Mouse (Mus musculus): ENCODE data around the gene Ttll12. TPM values are rescaled to one million over a fixed set of nuclear protein-coding genes. Genes with fewer than 3 reads are reported as not detected.

The Ttll12 gene
- polyA plus RNA-seq (2014; fragmentation: Nextera tagmentation; extraction: Ambion mirVana) = 40.5 and 43.0 TPM in 2 replicates

- Histone ChIP-seq H3K9me3 (replicated peaks; ENCODE audit: control insufficient read depth, low read length) (no peaks in the 10 kb centered on the region), H3K4me2 (ENCODE audit: low read length) (peak within 1 kb of the TSS; percentile 86), H3K9ac (ENCODE audit: low read length) (peak within 1 kb of the TSS; percentile 77), H3K4me1 (ENCODE audit: control insufficient read depth, insufficient read depth, low read length) (peaks cover 12% of the 10 kb centered on the region), H3K27ac (ENCODE audit: low read depth, low read length) (peak within 1 kb of the TSS; percentile 39; the same call in 1 of the 2 replicates), H3K27me3 (replicated peaks; ENCODE audit: control insufficient read depth, insufficient read depth, low read length) (no peaks in the 10 kb centered on the region), H3K4me3 (ENCODE audit: low read depth, low read length) (peak within 1 kb of the TSS; percentile 77), H3K36me3 (ENCODE audit: control insufficient read depth, insufficient read depth, low read length) (0 out of 2 replicates have a peak, but pooled peaks cover 4% of the 10 kb centered on the region)
- DNase-seq (ENCODE audit: low spot score) (peak; percentile 99), ATAC-seq (peak; percentile 96)
- WGBS = under 1% methylated on average over 67 of the region's 68 CpGs
Observed at GRCm38 (mm10) chr15:83594513-83595363, at the start of gene Ttll12. TSS of gene Ttll12 (minus strand) at chr15:83595157.

GRCm38 (mm10) chr15:83642518-83642917 is 47.6 kb upstream of the Ttll12 start:
- no peak overlapping the region for H3K9ac ChIP-seq (ENCODE audit: low read length)
- H3K36me3 ChIP-seq (ENCODE audit: control insufficient read depth, insufficient read depth, low read length) = no peaks in the 10 kb centered on the region
- no peaks in the 10 kb centered on the region for H3K9me3 ChIP-seq (replicated peaks; ENCODE audit: control insufficient read depth, low read length)
- H3K27me3 ChIP-seq (replicated peaks; ENCODE audit: control insufficient read depth, insufficient read depth, low read length) = no peaks in the 10 kb centered on the region
- 97% methylated on average over 6 of the region's 6 CpGs for WGBS
- no peak overlapping the region for H3K4me2 ChIP-seq (ENCODE audit: low read length)
- no peak overlapping the region for H3K27ac ChIP-seq (ENCODE audit: low read depth, low read length)
- no peaks in the 10 kb centered on the region for H3K4me1 ChIP-seq (ENCODE audit: control insufficient read depth, insufficient read depth, low read length)
- ATAC-seq (no peak), DNase-seq (ENCODE audit: low spot score) (no peak)
- no peak overlapping the region for H3K4me3 ChIP-seq (ENCODE audit: low read depth, low read length)

- H3K4me3 ChIP-seq (ENCODE audit: low read depth, low read length) = no peak overlapping the region
- no peaks in the 10 kb centered on the region for H3K36me3 ChIP-seq (ENCODE audit: control insufficient read depth, insufficient read depth, low read length)
- no peaks in the 10 kb centered on the region for H3K4me1 ChIP-seq (ENCODE audit: control insufficient read depth, insufficient read depth, low read length)
- no peak overlapping the region for H3K4me2 ChIP-seq (ENCODE audit: low read length)
- H3K27me3 ChIP-seq (replicated peaks; ENCODE audit: control insufficient read depth, insufficient read depth, low read length) = no peaks in the 10 kb centered on the region
- ATAC-seq = no peak
- 80% methylated on average over 4 of the region's 4 CpGs for WGBS
- no peaks in the 10 kb centered on the region for H3K9me3 ChIP-seq (replicated peaks; ENCODE audit: control insufficient read depth, low read length)
- H3K27ac ChIP-seq (ENCODE audit: low read depth, low read length) = no peak overlapping the region
- no peak overlapping the region for H3K9ac ChIP-seq (ENCODE audit: low read length)
- DNase-seq (ENCODE audit: low spot score) = no peak
Observed at GRCm38 (mm10) chr15:83640208-83640607, 45.3 kb upstream of the Ttll12 start.

GRCm38 (mm10) chr15:83639160-83639559 is 44.2 kb upstream of the Ttll12 start:
- Histone ChIP-seq H3K9ac (ENCODE audit: low read length) (no peak overlapping the region), H3K4me1 (ENCODE audit: control insufficient read depth, insufficient read depth, low read length) (no peaks in the 10 kb centered on the region), H3K36me3 (ENCODE audit: control insufficient read depth, insufficient read depth, low read length) (no peaks in the 10 kb centered on the region), H3K27me3 (replicated peaks; ENCODE audit: control insufficient read depth, insufficient read depth, low read length) (no peaks in the 10 kb centered on the region), H3K9me3 (replicated peaks; ENCODE audit: control insufficient read depth, low read length) (no peaks in the 10 kb centered on the region), H3K4me2 (ENCODE audit: low read length) (no peak overlapping the region), H3K27ac (ENCODE audit: low read depth, low read length) (no peak overlapping the region), H3K4me3 (ENCODE audit: low read depth, low read length) (no peak overlapping the region)
- ATAC-seq (no peak), DNase-seq (ENCODE audit: low spot score) (no peak)
- 60% methylated on average over 3 of the region's 3 CpGs for WGBS

GRCm38 (mm10) chr15:83638196-83638899 is 43.4 kb upstream of the Ttll12 start:
- no peak for DNase-seq (ENCODE audit: low spot score)
- no peak for ATAC-seq
- no peak overlapping the region for H3K4me2 ChIP-seq (ENCODE audit: low read length)
- H3K4me1 ChIP-seq (ENCODE audit: control insufficient read depth, insufficient read depth, low read length) = no peaks in the 10 kb centered on the region
- no peaks in the 10 kb centered on the region for H3K9me3 ChIP-seq (replicated peaks; ENCODE audit: control insufficient read depth, low read length)
- H3K4me3 ChIP-seq (ENCODE audit: low read depth, low read length) = no peak overlapping the region
- H3K36me3 ChIP-seq (ENCODE audit: control insufficient read depth, insufficient read depth, low read length) = no peaks in the 10 kb centered on the region
- WGBS = 95% methylated on average over 20 of the region's 20 CpGs
- H3K9ac ChIP-seq (ENCODE audit: low read length) = no peak overlapping the region
- H3K27ac ChIP-seq (ENCODE audit: low read depth, low read length) = no peak overlapping the region
- H3K27me3 ChIP-seq (replicated peaks; ENCODE audit: control insufficient read depth, insufficient read depth, low read length) = no peaks in the 10 kb centered on the region

GRCm38 (mm10) chr15:83636759-83637158 is 41.8 kb upstream of the Ttll12 start:
- DNase-seq (ENCODE audit: low spot score) (no peak), ATAC-seq (no peak)
- no peaks in the 10 kb centered on the region for H3K4me1 ChIP-seq (ENCODE audit: control insufficient read depth, insufficient read depth, low read length)
- H3K9ac ChIP-seq (ENCODE audit: low read length) = no peak overlapping the region
- H3K36me3 ChIP-seq (ENCODE audit: control insufficient read depth, insufficient read depth, low read length) = no peaks in the 10 kb centered on the region
- no peak overlapping the region for H3K4me3 ChIP-seq (ENCODE audit: low read depth, low read length)
- no peaks in the 10 kb centered on the region for H3K27me3 ChIP-seq (replicated peaks; ENCODE audit: control insufficient read depth, insufficient read depth, low read length)
- H3K4me2 ChIP-seq (ENCODE audit: low read length) = no peak overlapping the region
- whole genome bisulfite sequencing = 75% methylated on average over 6 of the region's 6 CpGs
- no peak overlapping the region for H3K27ac ChIP-seq (ENCODE audit: low read depth, low read length)
- no peaks in the 10 kb centered on the region for H3K9me3 ChIP-seq (replicated peaks; ENCODE audit: control insufficient read depth, low read length)

- Histone ChIP-seq H3K27me3 (replicated peaks; ENCODE audit: control insufficient read depth, insufficient read depth, low read length) (no peaks in the 10 kb centered on the region), H3K27ac (ENCODE audit: low read depth, low read length) (no peak overlapping the region), H3K4me1 (ENCODE audit: control insufficient read depth, insufficient read depth, low read length) (no peaks in the 10 kb centered on the region), H3K36me3 (ENCODE audit: control insufficient read depth, insufficient read depth, low read length) (peaks cover 1% of the 10 kb centered on the region), H3K9ac (ENCODE audit: low read length) (no peak overlapping the region), H3K9me3 (replicated peaks; ENCODE audit: control insufficient read depth, low read length) (no peaks in the 10 kb centered on the region), H3K4me2 (ENCODE audit: low read length) (no peak overlapping the region), H3K4me3 (ENCODE audit: low read depth, low read length) (no peak overlapping the region)
- ATAC-seq (no peak), DNase-seq (ENCODE audit: low spot score) (no peak)
- WGBS = 65% methylated on average over 3 of the region's 3 CpGs
Observed at GRCm38 (mm10) chr15:83635251-83635650, 40.3 kb upstream of the Ttll12 start.

- peak; percentile 46 for DNase-seq (ENCODE audit: low spot score)
- WGBS = 27% methylated on average over 1 of the region's 1 CpGs
Observed at GRCm38 (mm10) chr15:83634076-83634475, 39.1 kb upstream of the Ttll12 start.

GRCm38 (mm10) chr15:83631071-83631470 is 36.1 kb upstream of the Ttll12 start:
- H3K27me3 ChIP-seq (replicated peaks; ENCODE audit: control insufficient read depth, insufficient read depth, low read length) = no peaks in the 10 kb centered on the region
- H3K9ac ChIP-seq (ENCODE audit: low read length) = no peak overlapping the region
- no peak overlapping the region for H3K4me2 ChIP-seq (ENCODE audit: low read length)
- H3K36me3 ChIP-seq (ENCODE audit: control insufficient read depth, insufficient read depth, low read length) = peaks cover 7% of the 10 kb centered on the region
- ATAC-seq = no peak
- 0 out of 2 replicates have a peak, but pooled peaks cover 5% of the 10 kb centered on the region for H3K9me3 ChIP-seq (replicated peaks; ENCODE audit: control insufficient read depth, low read length)
- 91% methylated on average over 7 of the region's 7 CpGs for WGBS
- no peaks in the 10 kb centered on the region for H3K4me1 ChIP-seq (ENCODE audit: control insufficient read depth, insufficient read depth, low read length)
- H3K4me3 ChIP-seq (ENCODE audit: low read depth, low read length) = no peak overlapping the region
- H3K27ac ChIP-seq (ENCODE audit: low read depth, low read length) = no peak overlapping the region
- DNase-seq (ENCODE audit: low spot score) = no peak

More at GRCm38 (mm10) chr15:83634076-83634475, 39.1 kb upstream of the Ttll12 start:
- H3K9ac ChIP-seq (ENCODE audit: low read length) = no peak overlapping the region
- peaks cover 7% of the 10 kb centered on the region for H3K36me3 ChIP-seq (ENCODE audit: control insufficient read depth, insufficient read depth, low read length)
- H3K27ac ChIP-seq (ENCODE audit: low read depth, low read length) = no peak overlapping the region
- no peak overlapping the region for H3K4me2 ChIP-seq (ENCODE audit: low read length)
- H3K9me3 ChIP-seq (replicated peaks; ENCODE audit: control insufficient read depth, low read length) = 0 out of 2 replicates have a peak, but pooled peaks cover 5% of the 10 kb centered on the region
- H3K27me3 ChIP-seq (replicated peaks; ENCODE audit: control insufficient read depth, insufficient read depth, low read length) = no peaks in the 10 kb centered on the region
- H3K4me3 ChIP-seq (ENCODE audit: low read depth, low read length) = no peak overlapping the region
- no peaks in the 10 kb centered on the region for H3K4me1 ChIP-seq (ENCODE audit: control insufficient read depth, insufficient read depth, low read length)
- ATAC-seq = no peak
